In genomic region chr19:37432868-37433570, GRCm38 (mm10) we compare ENCODE assay signal across 11 mouse cellular contexts. TPM values are rescaled to one million over a fixed set of nuclear protein-coding genes. Genes with fewer than 3 reads are reported as not detected.
DNase-seq lines count a peak whose midpoint lies in the region; TF ChIP-seq lines count a peak whose summit lies in the region.
"Had no signal": no experiment of that assay in that cellular context is flagged by ENCODE, and none has a peak within 500 bp of the region (broad histone marks: within the 10 kb centered on the region; RNA-seq: fewer than 3 reads in every experiment).

No protein-coding gene starts in this region.

- intact Hi-C loops in heart, postnatal 36 days (cut with DNase I): no loop called here

- H3K4me3 ChIP-seq in heart, embryonic 10.5 days: 0 out of 2 replicates have a peak overlapping the region, but pooled peaks have one; percentile 15
- H3K4me3 ChIP-seq in kidney, adult 2 months (ENCODE audit: insufficient read depth, low read depth, low read length): no peak overlapping the region
- peak overlapping the region; percentile 3 for H3K4me3 ChIP-seq in testis, adult 2 months (ENCODE audit: control insufficient read depth, low read depth, low read length)
- H3K4me3 ChIP-seq: layer of hippocampus, adult 2 months had no signal

- TF ChIP-seq POLR2A in kidney, adult 2 months (IDR thresholded peaks at IDR 0.05; ENCODE audit: low read depth, low read length): no peak
- TF ChIP-seq POLR2A in testis, adult 2 months (IDR thresholded peaks at IDR 0.05; ENCODE audit: control insufficient read depth, low read depth, low read length): no peak

- TF ChIP-seq CTCF in kidney, adult 2 months (conservative IDR thresholded peaks at IDR 0.05; ENCODE audit: insufficient read depth, insufficient read length, low read depth, low read length): no peak
- TF ChIP-seq CTCF in testis, adult 2 months (IDR thresholded peaks at IDR 0.05; ENCODE audit: control insufficient read depth, insufficient read depth, insufficient replicate concordance, low read depth, low read length): no peak

- no peaks in the 10 kb centered on the region for H3K9me3 ChIP-seq in heart, embryonic 10.5 days

- no peaks in the 10 kb centered on the region for H3K36me3 ChIP-seq in heart, embryonic 10.5 days
- no peaks in the 10 kb centered on the region for H3K36me3 ChIP-seq in kidney, adult 2 months (ENCODE audit: control insufficient read depth, insufficient read depth, low read length)
- no peaks in the 10 kb centered on the region for H3K36me3 ChIP-seq in testis, adult 2 months (ENCODE audit: control insufficient read depth, insufficient read depth, low read length)
- H3K36me3 ChIP-seq in splenic B cell, adult 2 months (ENCODE audit: control insufficient read depth, insufficient read depth, low read length, poor library complexity, severe bottlenecking): peaks cover 7% of the 10 kb centered on the region; the same call in 1 of the 2 replicates

- peaks cover 84% of the 10 kb centered on the region for H3K27me3 ChIP-seq in heart, embryonic 10.5 days (ENCODE audit: insufficient read depth, poor library complexity, severe bottlenecking)
- H3K27me3 ChIP-seq in kidney, adult 2 months (replicated peaks; ENCODE audit: control insufficient read depth, insufficient read depth, low read length): peaks cover 7% of the 10 kb centered on the region
- H3K27me3 ChIP-seq in testis, adult 2 months (ENCODE audit: control insufficient read depth, insufficient read depth, low read length): peaks cover 3% of the 10 kb centered on the region; the same call in 1 of the 2 replicates
- no peaks in the 10 kb centered on the region for H3K27me3 ChIP-seq in splenic B cell, adult 2 months (ENCODE audit: control insufficient read depth, insufficient read depth, low read length, poor library complexity, severe bottlenecking)

- H3K4me1 ChIP-seq in heart, embryonic 10.5 days: peaks cover 20% of the 10 kb centered on the region
- no peaks in the 10 kb centered on the region for H3K4me1 ChIP-seq in kidney, adult 2 months (ENCODE audit: control insufficient read depth, insufficient read depth, low read length)
- peaks cover 9% of the 10 kb centered on the region for H3K4me1 ChIP-seq in testis, adult 2 months (ENCODE audit: control insufficient read depth, insufficient read depth, low read length)

- H3K27ac ChIP-seq in heart, embryonic 10.5 days: no peak overlapping the region
- H3K27ac ChIP-seq in kidney, adult 2 months (ENCODE audit: insufficient read depth, low read depth, low read length): no peak overlapping the region
- no peak overlapping the region for H3K27ac ChIP-seq in testis, adult 2 months (ENCODE audit: control insufficient read depth, insufficient read depth, low read depth, low read length)
- H3K27ac ChIP-seq: layer of hippocampus, adult 2 months had no signal

- no peak for DNase-seq in heart, embryonic 10.5 days (ENCODE audit: low spot score)
- DNase-seq in heart, postnatal 36 days: no peak
- peak; percentile 2 for DNase-seq in kidney, adult 2 months
- no peak for DNase-seq in kidney, adult 9 months
- DNase-seq in testis, postnatal 14 days (ENCODE audit: low spot score): no peak
- peak; percentile 18 for DNase-seq in splenic B cell, adult 2 months (ENCODE audit: low read depth, low spot score)
- DNase-seq in urinary bladder, postnatal 36 days (ENCODE audit: low spot score in 2 of 2): no peak
- DNase-seq: cerebellum, adult 18-20 months had no signal

- 23% methylated on average over 16 of the region's 16 CpGs for WGBS in heart, embryonic 10.5 days
- 28% methylated on average over 16 of the region's 16 CpGs for WGBS in kidney, adult 2 months

RNA-seq across cellular contexts. Expression of gene Hhex, which starts 1.6 kb away (rescaled TPM):
- polyA plus RNA-seq in heart, embryonic 10.5 days (2016; fragmentation: Nextera tagmentation; extraction: Ambion mirVana): 10.6 and 26.5 TPM in 2 replicates
- total RNA-seq in heart, postnatal 36 days (2021): 1 to 10 TPM; 3.3 to 4.4 TPM
- 3.2 and 3.4 TPM in 2 replicates for polyA plus RNA-seq in kidney, adult 2 months (2012; rRNA removed)
- polyA plus RNA-seq in testis, adult 2 months (2012; rRNA removed): 0.89 and 0.93 TPM in 2 replicates
- total RNA-seq: MEL had no signal

RNA-seq across cellular contexts. Expression of gene Kif11, which starts 56.8 kb away (rescaled TPM):
- polyA plus RNA-seq in heart, embryonic 10.5 days (2016; fragmentation: Nextera tagmentation; extraction: Ambion mirVana): 54.7 and 56.8 TPM in 2 replicates
- 1 to 10 TPM in 1 of 2 experiments, under 1 TPM in 1; 0.89 to 1.0 TPM for total RNA-seq in heart, postnatal 36 days (2021)
- 0.18 and 0.30 TPM in 2 replicates for polyA plus RNA-seq in kidney, adult 2 months (2012; rRNA removed)
- 6.7 and 8.9 TPM in 2 replicates for polyA plus RNA-seq in testis, adult 2 months (2012; rRNA removed)

Comparison
In these comparisons a context has a peak if more than half of its experiments do, and no peak if none do; other contexts are left out.
1. DNase-seq: peak in kidney, adult 2 months (single experiment) and splenic B cell, adult 2 months (single experiment); none in heart, embryonic 10.5 days (single experiment), heart, postnatal 36 days (0 of 2), kidney, adult 9 months (single experiment), testis, postnatal 14 days (single experiment) and urinary bladder, postnatal 36 days (0 of 2).